Mouse (Mus musculus): Measurements from ENCODE around the gene Trmt10b. TPM values are rescaled to one million over a fixed set of nuclear protein-coding genes. Genes with fewer than 3 reads are reported as not detected.

The Trmt10b gene
- polyA plus RNA-seq, 1 experiment from 2014 or later: 23.5 TPM

- peak; percentile 80 for ATAC-seq (ENCODE audit: low FRiP score)
- WGBS: under 1% methylated on average over 69 of the region's 76 CpGs
Measured at GRCm38 (mm10) chr4:45342286-45343155, 45.6 kb downstream of the Trmt10b start, which contains the start of gene Exosc3. Exosc3 (minus strand) TSS chr4:45342732.

GRCm38 (mm10) chr4:45356653-45357052 lies 59.7 kb downstream of the Trmt10b start:
- no peaks in the 10 kb centered on the region for H3K9me3 ChIP-seq (replicated peaks)
- H3K9ac ChIP-seq (replicated peaks): no peak overlapping the region
- ATAC-seq (ENCODE audit: low FRiP score): no peak
- H3K27ac ChIP-seq (replicated peaks): no peak overlapping the region
- H3K4me3 ChIP-seq (replicated peaks): no peak overlapping the region
- H3K36me3 ChIP-seq: peaks cover 18% of the 10 kb centered on the region
- WGBS: 96% methylated on average over 3 of the region's 3 CpGs
- H3K27me3 ChIP-seq (replicated peaks): no peaks in the 10 kb centered on the region
- H3K4me1 ChIP-seq: no peaks in the 10 kb centered on the region
- no peak overlapping the region for H3K4me2 ChIP-seq

More at GRCm38 (mm10) chr4:45342286-45343155, 45.6 kb downstream of the Trmt10b start, which contains the start of gene Exosc3:
- peaks cover 34% of the 10 kb centered on the region for H3K4me1 ChIP-seq
- peak within 1 kb of the TSS; percentile 68 for H3K4me3 ChIP-seq (replicated peaks)
- peak within 1 kb of the TSS; percentile 95 for H3K27ac ChIP-seq (replicated peaks)
- H3K9me3 ChIP-seq (replicated peaks): no peaks in the 10 kb centered on the region
- H3K36me3 ChIP-seq: no peaks in the 10 kb centered on the region; the same call in 1 of the 2 replicates
- no peaks in the 10 kb centered on the region for H3K27me3 ChIP-seq (replicated peaks)
- peak within 1 kb of the TSS; percentile 95 for H3K4me2 ChIP-seq
- H3K9ac ChIP-seq (replicated peaks): peak within 1 kb of the TSS; percentile 92

Other genes starting within 250 kb of the Trmt10b start
- gene Fbxo10, start 212.5 kb upstream of the Trmt10b start, polyA plus RNA-seq (2015; fragmentation: Nextera tagmentation; extraction: Ambion mirVana): 17.3 and 19.2 TPM in 2 replicates
- gene Tomm5, start 189.0 kb upstream of the Trmt10b start, polyA plus RNA-seq (2015; fragmentation: Nextera tagmentation; extraction: Ambion mirVana): 173 and 206 TPM in 2 replicates
- 2.9 and 3.1 TPM in 2 replicates for gene Frmpd1, start 112.3 kb upstream of the Trmt10b start, polyA plus RNA-seq (2015; fragmentation: Nextera tagmentation; extraction: Ambion mirVana)
- gene Dcaf10, start 45.0 kb downstream of the Trmt10b start, polyA plus RNA-seq (2015; fragmentation: Nextera tagmentation; extraction: Ambion mirVana): 8.0 and 8.6 TPM in 2 replicates
- gene Exosc3, start 45.6 kb downstream of the Trmt10b start, polyA plus RNA-seq (2015; fragmentation: Nextera tagmentation; extraction: Ambion mirVana): 30.6 and 48.7 TPM in 2 replicates
- gene Slc25a51, start 111.6 kb downstream of the Trmt10b start, polyA plus RNA-seq (2015; fragmentation: Nextera tagmentation; extraction: Ambion mirVana): 68.1 and 69.1 TPM in 2 replicates
- 3.9 and 4.7 TPM in 2 replicates for gene Shb, start 235.3 kb downstream of the Trmt10b start, polyA plus RNA-seq (2015; fragmentation: Nextera tagmentation; extraction: Ambion mirVana)

Measured in neural tube, embryonic 15.5 days (tissue).